Mouse (Mus musculus): ENCODE data around the gene Fastkd1. TPM values are rescaled to one million over a fixed set of nuclear protein-coding genes. Genes with fewer than 3 reads are reported as not detected.

Fastkd1 gene
- total and polyA plus RNA-seq, 3 experiments = 9.8 to 15.7 TPM; not detected in 1

- no peaks in the 10 kb centered on the region for H3K79me2 ChIP-seq (ENCODE audit: control insufficient read depth, insufficient read depth, low read length, poor library complexity)
- no peaks in the 10 kb centered on the region for H3K27me3 ChIP-seq (ENCODE audit: control insufficient read depth in 1 of 2, insufficient read depth in 2 of 2, low read length in 2 of 2)
- no peaks in the 10 kb centered on the region for H3K36me3 ChIP-seq (ENCODE audit: control insufficient read depth in 1 of 2, insufficient read depth in 2 of 2, low read length in 2 of 2)
- no peak overlapping the region for H3K9ac ChIP-seq (ENCODE audit: control insufficient read depth, low read depth, low read length, poor library complexity, severe bottlenecking)
- H3K27ac ChIP-seq (ENCODE audit: control insufficient read depth, low read depth, low read length) = no peak overlapping the region
- H3K4me1 ChIP-seq (ENCODE audit: control insufficient read depth in 1 of 2, insufficient read depth in 2 of 2, low read length in 2 of 2) = no peaks in the 10 kb centered on the region
- TF ChIP-seq MYC (IDR thresholded peaks at IDR 0.05; ENCODE audit: low read depth, low read length) (no peak), POLR2AphosphoS2 (IDR thresholded peaks at IDR 0.05; ENCODE audit: low read length) (no peak), E2F4 (IDR thresholded peaks at IDR 0.05; ENCODE audit: borderline replicate concordance, low read depth, low read length) (no peak), KAT2A (conservative IDR thresholded peaks at IDR 0.05; ENCODE audit: low read depth, low read length) (no peak)
- no peak overlapping the region for H3K4me3 ChIP-seq (ENCODE audit: control insufficient read depth in 1 of 2, insufficient read depth in 1 of 2, low read depth in 2 of 2, low read length in 2 of 2)
- H3K9me3 ChIP-seq (replicated peaks; ENCODE audit: insufficient read depth, low read length) = no peaks in the 10 kb centered on the region
- DNase-seq (ENCODE audit: low read depth, low spot score) = no peak
These were observed 44.9 kb downstream of the Fastkd1 start for GRCm38 (mm10) chr2:69668414-69668813.

DNA sequence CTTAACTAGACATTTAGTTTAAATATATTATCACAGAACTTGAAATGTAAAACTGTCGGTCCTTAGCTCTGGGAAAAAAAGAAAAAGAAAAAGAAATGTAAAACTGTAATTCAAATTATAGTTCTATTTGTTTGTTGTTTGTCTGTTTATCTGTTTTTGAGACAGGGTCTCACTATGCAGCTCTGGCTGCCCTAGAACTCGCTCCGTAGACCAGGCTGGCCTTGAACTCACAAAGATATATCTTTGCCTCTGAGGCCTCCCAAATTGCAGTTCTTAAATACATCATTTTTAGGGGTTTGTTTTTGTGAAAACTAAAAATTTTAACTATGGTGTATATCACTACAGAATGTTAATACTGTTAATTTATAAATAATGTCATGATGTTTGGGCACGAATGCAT is 45.7 kb downstream of the Fastkd1 start:
- Histone ChIP-seq H3K27ac (ENCODE audit: control insufficient read depth, low read depth, low read length) (no peak overlapping the region), H3K9me3 (replicated peaks; ENCODE audit: insufficient read depth, low read length) (no peaks in the 10 kb centered on the region), H3K4me1 (ENCODE audit: control insufficient read depth in 1 of 2, insufficient read depth in 2 of 2, low read length in 2 of 2) (no peaks in the 10 kb centered on the region), H3K79me2 (ENCODE audit: control insufficient read depth, insufficient read depth, low read length, poor library complexity) (no peaks in the 10 kb centered on the region), H3K9ac (ENCODE audit: control insufficient read depth, low read depth, low read length, poor library complexity, severe bottlenecking) (no peak overlapping the region), H3K27me3 (ENCODE audit: control insufficient read depth in 1 of 2, insufficient read depth in 2 of 2, low read length in 2 of 2) (no peaks in the 10 kb centered on the region), H3K36me3 (ENCODE audit: control insufficient read depth in 1 of 2, insufficient read depth in 2 of 2, low read length in 2 of 2) (no peaks in the 10 kb centered on the region), H3K4me3 (ENCODE audit: control insufficient read depth in 1 of 2, insufficient read depth in 1 of 2, low read depth in 2 of 2, low read length in 2 of 2) (no peak overlapping the region)
- no peak for TF ChIP-seq CTCF (IDR thresholded peaks at IDR 0.05 in 2 of 3, conservative IDR thresholded peaks at IDR 0.05 in 1 of 3; ENCODE audit: control insufficient read depth in 1 of 3, insufficient read depth in 1 of 3, low read depth in 2 of 3, low read length in 3 of 3, poor library complexity in 1 of 3, severe bottlenecking in 1 of 3)
- no peak for TF ChIP-seq NELFE (IDR thresholded peaks at IDR 0.05; ENCODE audit: low read depth, low read length)
- no peak for TF ChIP-seq ZMIZ1 (IDR thresholded peaks at IDR 0.05; ENCODE audit: low read depth, low read length)
- TF ChIP-seq RCOR1 (IDR thresholded peaks at IDR 0.05; ENCODE audit: low read depth, low read length) = no peak
- no peak for TF ChIP-seq POLR2AphosphoS5 (IDR thresholded peaks at IDR 0.05; ENCODE audit: borderline replicate concordance, low read depth, low read length)
- no peak for TF ChIP-seq GABPA (IDR thresholded peaks at IDR 0.05; ENCODE audit: low read depth, low read length)
- TF ChIP-seq MYB (IDR thresholded peaks at IDR 0.05; ENCODE audit: low read depth, low read length) = no peak
- TF ChIP-seq MEF2A (IDR thresholded peaks at IDR 0.05; ENCODE audit: extremely low read depth, insufficient replicate concordance, low read depth, low read length, poor library complexity, severe bottlenecking) = no peak
- TF ChIP-seq TAL1 (IDR thresholded peaks at IDR 0.05; ENCODE audit: low read length) = no peak
- TF ChIP-seq EP300 (IDR thresholded peaks at IDR 0.05; ENCODE audit: low read depth in 1 of 2, low read length in 2 of 2) = no peak
- TF ChIP-seq ZNF384 (IDR thresholded peaks at IDR 0.05; ENCODE audit: low read depth, low read length) = no peak
- no peak for TF ChIP-seq TBP (IDR thresholded peaks at IDR 0.05; ENCODE audit: low read depth, low read length)
- DNase-seq (ENCODE audit: low read depth, low spot score) = no peak

Data from MEL (cell line).